Mouse (Mus musculus) small intestine, adult 2 months (tissue): Measurements from ENCODE around the gene Zfp704. TPM values are rescaled to one million over a fixed set of nuclear protein-coding genes. Genes with fewer than 3 reads are reported as not detected.

Experiments
- H3K27ac ChIP-seq: fragments of 200-500 bp; 2 replicates; pipeline ENCODE4 v1.5.1; 2012; ENCODE audit warnings: low read depth, low read length, control low read depth, inconsistent platforms; ENCODE audit not compliant: insufficient read depth
- H3K27me3 ChIP-seq: fragments of 200-500 bp; 2 replicates; pipeline ENCODE4 v1.6.1; 2012; ENCODE audit warnings: mild to moderate bottlenecking, moderate library complexity, low read length, inconsistent platforms; ENCODE audit not compliant: control insufficient read depth, insufficient read depth
- H3K36me3 ChIP-seq: fragments of 200-500 bp; 2 replicates; pipeline ENCODE4 v1.6.1; 2012; ENCODE audit warnings: mild to moderate bottlenecking, low read length, control low read depth, inconsistent platforms; ENCODE audit not compliant: control insufficient read depth, insufficient read depth
- H3K4me1 ChIP-seq: fragments of 200-500 bp; 2 replicates; pipeline ENCODE4 v1.6.1; 2012; ENCODE audit warnings: low read length, inconsistent platforms, mixed read lengths; ENCODE audit not compliant: control insufficient read depth, insufficient read depth, insufficient read length
- H3K4me3 ChIP-seq: fragments of 200-500 bp; 2 replicates; pipeline ENCODE4 v1.5.1; 2012; ENCODE audit warnings: low read depth, mild to moderate bottlenecking, control low read depth, inconsistent platforms, low read length, moderate library complexity
- CTCF ChIP-seq: fragments of 200-500 bp; IDR thresholded peaks from 2 replicates; pipeline ENCODE4 v1.5.1; 2012; ENCODE audit warnings: low read depth, mild to moderate bottlenecking, control low read depth, inconsistent platforms, low read length, moderate library complexity, mixed read lengths; ENCODE audit not compliant: insufficient replicate concordance, insufficient read length; ENCODE audit errors: extremely low read depth
- POLR2A ChIP-seq: fragments of 200-500 bp; IDR thresholded peaks from 2 replicates; pipeline ENCODE4 v1.6.1; 2012; ENCODE audit warnings: low read depth, mild to moderate bottlenecking, control low read depth, inconsistent platforms, low read length, moderate library complexity
- WGBS: fragments of 180-500 bp; shearing (Covaris S2); methylation state at CpG from one replicate; pipeline ENCODE4 v1.1.7; 2018; 5-methylcytosine and 5-hydroxymethylcytosine counted together
- polyA plus RNA-seq: library from polyadenylated mRNA; depleted of rRNA; stranded (reverse); fragments of >200 nt; gene quantifications from 2 replicates; pipeline ENCODE4 v1.2.3, GENCODE M21; 2012

The Zfp704 gene
- polyA plus RNA-seq, 1 experiment: 1.5 TPM

- H3K27me3 ChIP-seq: no peaks in the 10 kb centered on the region
- no peak for TF ChIP-seq POLR2A
- no peak for TF ChIP-seq CTCF
- H3K4me3 ChIP-seq: no peak overlapping the region
- no peaks in the 10 kb centered on the region for H3K4me1 ChIP-seq
- H3K27ac ChIP-seq: no peak overlapping the region
- no peaks in the 10 kb centered on the region for H3K36me3 ChIP-seq
- WGBS: 81% methylated on average over 7 of the region's 7 CpGs
These were observed 96.2 kb downstream of the Zfp704 start for GRCm38 (mm10) chr3:9513703-9514110.

GRCm38 (mm10) chr3:9512199-9512598 lies 97.7 kb downstream of the Zfp704 start:
- TF ChIP-seq CTCF: no peak
- TF ChIP-seq POLR2A: no peak
- no peaks in the 10 kb centered on the region for H3K27me3 ChIP-seq
- no peaks in the 10 kb centered on the region for H3K36me3 ChIP-seq
- H3K27ac ChIP-seq: no peak overlapping the region
- H3K4me1 ChIP-seq: no peaks in the 10 kb centered on the region
- WGBS: 88% methylated on average over 10 of the region's 10 CpGs
- no peak overlapping the region for H3K4me3 ChIP-seq

DNA sequence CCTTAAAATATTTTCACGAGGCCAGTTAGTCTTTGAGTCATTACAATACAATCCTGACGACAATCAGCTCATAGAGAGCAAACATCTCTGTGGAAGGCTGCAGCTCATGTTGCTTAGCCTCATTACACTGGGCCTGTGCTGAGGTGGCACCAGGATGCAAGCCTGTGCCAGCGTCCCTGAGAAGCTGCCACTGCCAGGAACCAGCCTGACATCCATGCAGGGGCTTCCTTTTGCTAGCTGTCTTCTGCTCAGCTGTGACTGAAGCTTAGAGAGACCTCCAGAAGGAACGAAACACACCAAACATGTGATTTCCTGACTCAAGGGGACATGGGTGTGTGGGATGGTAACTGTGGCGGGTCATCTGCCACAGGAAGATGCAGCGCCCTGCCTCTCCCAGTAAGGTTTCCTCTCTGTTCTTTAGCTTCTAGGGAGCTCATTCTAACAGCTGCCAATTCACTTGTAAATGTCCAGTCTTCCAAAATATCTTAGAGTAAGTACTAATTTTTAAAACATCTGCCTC lies 104.1 kb downstream of the Zfp704 start:
- Histone ChIP-seq H3K36me3 (no peaks in the 10 kb centered on the region), H3K4me1 (no peaks in the 10 kb centered on the region), H3K27me3 (no peaks in the 10 kb centered on the region), H3K4me3 (no peak overlapping the region), H3K27ac (no peak overlapping the region)
- TF ChIP-seq POLR2A (no peak), CTCF (no peak)
- WGBS: 64% methylated on average over 6 of the region's 6 CpGs

DNA sequence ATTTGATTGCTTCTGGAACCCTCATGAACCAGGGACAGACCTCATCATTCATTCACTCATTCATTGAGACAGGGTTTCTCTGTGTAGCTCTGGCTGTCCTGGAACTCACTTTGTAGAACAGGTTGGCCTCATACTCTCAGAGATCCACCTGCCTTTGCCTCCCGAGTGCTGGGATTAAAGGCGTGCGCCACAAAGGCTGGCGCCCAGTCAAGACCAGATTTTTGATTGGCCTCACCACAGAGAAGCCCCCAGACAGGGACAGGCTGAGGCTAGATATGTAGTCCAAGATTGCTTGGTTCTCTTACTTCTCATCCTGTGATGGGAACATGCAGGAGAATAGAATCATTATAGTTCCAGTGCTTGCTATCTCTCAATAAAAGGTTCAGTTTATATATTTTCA lies 105.5 kb downstream of the Zfp704 start:
- no peaks in the 10 kb centered on the region; the same call in 1 of the 2 replicates for H3K4me1 ChIP-seq
- no peak for TF ChIP-seq CTCF
- no peak for TF ChIP-seq POLR2A
- no peaks in the 10 kb centered on the region for H3K36me3 ChIP-seq
- H3K27ac ChIP-seq: no peak overlapping the region
- H3K4me3 ChIP-seq: no peak overlapping the region
- H3K27me3 ChIP-seq: no peaks in the 10 kb centered on the region
- WGBS: 88% methylated on average over 4 of the region's 4 CpGs

DNA sequence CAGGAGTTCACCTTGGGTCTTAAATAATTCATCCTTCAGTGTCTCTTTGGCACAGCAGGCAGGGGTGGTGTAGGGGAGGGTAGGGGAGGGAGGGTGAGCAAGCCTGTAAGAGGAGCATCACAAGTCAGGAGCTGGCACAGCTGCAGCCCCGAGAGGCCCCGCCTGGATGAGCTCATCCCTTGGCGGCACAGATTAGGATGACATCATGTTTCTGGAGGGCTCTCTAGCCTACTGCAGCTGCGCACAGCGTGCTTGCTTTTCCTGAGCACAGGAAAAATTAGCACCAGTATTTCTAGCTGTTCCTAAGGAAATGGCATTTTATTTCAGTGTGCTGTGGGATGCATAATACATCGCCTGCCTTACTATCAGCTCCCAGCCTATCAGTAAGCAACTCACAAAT lies 109.2 kb downstream of the Zfp704 start:
- Histone ChIP-seq H3K4me3 (no peak overlapping the region), H3K27me3 (no peaks in the 10 kb centered on the region), H3K36me3 (no peaks in the 10 kb centered on the region), H3K4me1 (peaks cover 2% of the 10 kb centered on the region; the same call in 1 of the 2 replicates), H3K27ac (no peak overlapping the region)
- no peak for TF ChIP-seq CTCF
- no peak for TF ChIP-seq POLR2A
- 19% methylated on average over 6 of the region's 6 CpGs for WGBS

DNA sequence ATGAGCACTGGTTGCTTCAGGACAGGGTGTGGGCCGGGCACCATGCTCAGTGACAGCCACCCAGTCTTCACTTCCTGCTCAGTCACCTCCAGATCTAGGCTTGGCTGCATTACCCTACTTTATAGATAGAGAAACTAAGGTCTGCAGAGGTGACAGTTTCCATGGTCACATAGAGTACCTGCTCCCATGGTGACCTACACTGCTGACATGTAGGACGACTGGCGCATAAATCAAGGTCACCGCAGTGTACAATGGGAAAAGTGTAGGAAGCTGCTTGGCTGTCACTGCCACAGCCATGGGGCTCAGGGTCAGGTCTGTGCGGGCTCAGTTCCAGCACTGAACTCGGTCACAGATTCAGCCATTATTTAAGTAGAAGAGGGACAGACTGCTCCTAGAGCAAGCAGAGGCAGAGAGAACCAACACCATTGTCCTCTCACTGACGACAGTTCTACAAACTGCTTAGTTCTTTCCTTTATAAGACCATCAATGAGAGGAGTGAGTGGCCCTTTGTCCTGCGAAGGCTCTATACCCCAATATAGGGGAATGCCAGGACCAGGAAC lies 109.8 kb downstream of the Zfp704 start:
- WGBS: 57% methylated on average over 8 of the region's 8 CpGs
- no peak overlapping the region for H3K27ac ChIP-seq
- H3K4me1 ChIP-seq: peaks cover 2% of the 10 kb centered on the region; the same call in 1 of the 2 replicates
- H3K27me3 ChIP-seq: no peaks in the 10 kb centered on the region
- no peak for TF ChIP-seq CTCF
- TF ChIP-seq POLR2A: no peak
- no peaks in the 10 kb centered on the region for H3K36me3 ChIP-seq
- H3K4me3 ChIP-seq: no peak overlapping the region

DNA sequence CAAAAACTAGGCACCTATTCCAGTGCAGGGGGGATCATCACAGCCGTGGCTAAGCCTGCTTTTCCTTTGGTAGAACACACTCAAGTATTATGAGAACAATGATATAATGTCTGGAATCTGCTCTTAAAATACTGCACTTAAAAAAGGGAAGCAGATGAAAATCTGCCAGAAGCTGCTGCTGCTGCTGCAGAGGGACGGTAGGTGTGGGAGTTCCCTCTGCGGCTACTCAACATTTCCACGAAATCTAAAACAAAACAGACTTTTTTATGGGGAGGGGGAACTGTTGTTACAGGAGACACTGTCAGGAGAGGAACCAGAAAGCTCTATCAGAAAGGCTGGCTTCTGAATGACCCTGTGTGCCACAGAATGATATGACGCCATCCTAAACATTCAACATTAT lies 110.4 kb downstream of the Zfp704 start:
- WGBS: 64% methylated on average over 5 of the region's 5 CpGs
- H3K4me3 ChIP-seq: no peak overlapping the region
- H3K27ac ChIP-seq: no peak overlapping the region
- no peaks in the 10 kb centered on the region for H3K36me3 ChIP-seq
- TF ChIP-seq CTCF: no peak
- TF ChIP-seq POLR2A: no peak
- H3K27me3 ChIP-seq: no peaks in the 10 kb centered on the region
- H3K4me1 ChIP-seq: peaks cover 2% of the 10 kb centered on the region; the same call in 1 of the 2 replicates
